Mouse (Mus musculus) heart, adult 8-10 months (tissue): ENCODE data around the gene Mcm2. TPM values are rescaled to one million over a fixed set of nuclear protein-coding genes. Genes with fewer than 3 reads are reported as not detected.

Experiments used
- DNase-seq: peaks from one replicate; pipeline ENCODE4 v3.0.0; 2022; ENCODE audit warnings: low spot score
- total RNA-seq, 4 experiments: library from RNA; stranded (reverse); gene quantifications; 2 replicates each; pipeline ENCODE4 v1.2.4; 2022

The Mcm2 gene
- total RNA-seq, 4 experiments from 2014 or later: 4.7 to 6.7 (median 5.6) TPM

- no peak for DNase-seq
Measured at GRCm38 (mm10) chr6:88890832-88891231, 7.7 kb downstream of the Mcm2 start.

- no peak for DNase-seq
Measured at GRCm38 (mm10) chr6:88889410-88890042, 9.1 kb downstream of the Mcm2 start.

- DNase-seq: no peak
Measured at GRCm38 (mm10) chr6:88886417-88886967, 12.1 kb downstream of the Mcm2 start.

GRCm38 (mm10) chr6:88885644-88886416 lies 12.8 kb downstream of the Mcm2 start:
- DNase-seq: no peak

GRCm38 (mm10) chr6:88884690-88885089 lies 13.9 kb downstream of the Mcm2 start:
- no peak for DNase-seq

- no peak for DNase-seq
Measured at GRCm38 (mm10) chr6:88884195-88884594, 14.4 kb downstream of the Mcm2 start.

- no peak for DNase-seq
Measured at GRCm38 (mm10) chr6:88881334-88881733, 17.2 kb downstream of the Mcm2 start.

GRCm38 (mm10) chr6:88879471-88879870 lies 19.1 kb downstream of the Mcm2 start:
- no peak for DNase-seq

- DNase-seq: peak; percentile 33
Measured at GRCm38 (mm10) chr6:88874868-88875508, 23.6 kb downstream of the Mcm2 start, which contains the start of gene Podxl2. Podxl2 (minus strand) TSS chr6:88875044.

- no peak for DNase-seq
Measured at GRCm38 (mm10) chr6:88873965-88874867, 24.4 kb downstream of the Mcm2 start.

GRCm38 (mm10) chr6:88872811-88873210 lies 25.8 kb downstream of the Mcm2 start:
- DNase-seq: no peak

- DNase-seq: no peak
Measured at GRCm38 (mm10) chr6:88871546-88871945, 27.0 kb downstream of the Mcm2 start.

GRCm38 (mm10) chr6:88870594-88870993 lies 28.0 kb downstream of the Mcm2 start:
- DNase-seq: no peak

- no peak for DNase-seq
Measured at GRCm38 (mm10) chr6:88869459-88869858, 29.1 kb downstream of the Mcm2 start.

- no peak for DNase-seq
Measured at GRCm38 (mm10) chr6:88865704-88866103, 32.9 kb downstream of the Mcm2 start.

- no peak for DNase-seq
Measured at GRCm38 (mm10) chr6:88860914-88861313, 37.7 kb downstream of the Mcm2 start.

GRCm38 (mm10) chr6:88858341-88858740 lies 40.2 kb downstream of the Mcm2 start:
- no peak for DNase-seq

- DNase-seq: no peak
Measured at GRCm38 (mm10) chr6:88857830-88858229, 40.8 kb downstream of the Mcm2 start.

GRCm38 (mm10) chr6:88857249-88857648 lies 41.3 kb downstream of the Mcm2 start:
- peak; percentile 50 for DNase-seq

GRCm38 (mm10) chr6:88855636-88856035 lies 42.9 kb downstream of the Mcm2 start:
- DNase-seq: peak; percentile 68

- DNase-seq: no peak
Measured at GRCm38 (mm10) chr6:88854509-88854908, 44.1 kb downstream of the Mcm2 start.
